18 mouse cellular contexts compared by ENCODE assay signal in genomic region chr12:111067816-111068215, GRCm38 (mm10). TPM values are rescaled to one million over a fixed set of nuclear protein-coding genes. Genes with fewer than 3 reads are reported as not detected.
DNase-seq lines count a peak whose midpoint lies in the region; ATAC-seq lines count a peak whose summit lies in the region.
"Had no signal": no experiment of that assay in that cellular context is flagged by ENCODE, and none has a peak within 500 bp of the region (broad histone marks: within the 10 kb centered on the region; RNA-seq: fewer than 3 reads in every experiment).

No protein-coding gene starts in this region.

- ATAC-seq in frontal cortex, adult (ENCODE audit: low TSS enrichment) = peak; percentile 31; the same call in 1 of the 2 replicates
- ATAC-seq: forebrain, embryonic 13.5 days; forebrain, embryonic 16.5 days; intestine, postnatal 0 days; Patski had no signal

- intact Hi-C loops in heart, postnatal 14 days (cut with DNase I) = no loop called here

- DNase-seq in adrenal gland, adult (ENCODE audit: inconsistent age in 2 of 2, low spot score in 1 of 2) = peak; percentile 85 to 90
- DNase-seq in adrenal gland, postnatal 4 days (ENCODE audit: low spot score in 2 of 2) = no peak
- no peak for DNase-seq in frontal cortex, adult 2 months (ENCODE audit: extremely low spot score in 1 of 2, low spot score in 1 of 2)
- DNase-seq in adrenal gland, postnatal 25 days = peak; percentile 37
- DNase-seq in embryo, embryonic 9.5 days (ENCODE audit: extremely low spot score) = no peak
- DNase-seq in heart, postnatal 14 days = no peak
- DNase-seq: B cell, adult 2 months; cerebellum, adult 18-20 months; cerebellum, adult 9-10 months; cerebellum, postnatal 14 days; gastrocnemius, postnatal 25 days; heart, adult 2 months; kidney, adult 8-10 months had no signal

RNA-seq across cellular contexts. Expression of gene Rcor1, which starts 28.7 kb away (rescaled TPM):
- 10 to 100 TPM; 47.5 to 49.4 TPM for total RNA-seq in adrenal gland, postnatal 4 days (2021)
- 13.4 and 14.4 TPM in 2 replicates for polyA plus RNA-seq in frontal cortex, adult 2 months (2012; rRNA removed)
- total RNA-seq in adrenal gland, postnatal 25 days (2021) = 45.6 and 54.7 TPM in 2 replicates
- 10 to 100 TPM; 22.0 to 22.3 TPM for total RNA-seq in heart, postnatal 14 days (2021)

Comparison
In these comparisons a context has a peak if more than half of its experiments do, and no peak if none do; other contexts are left out.
1. DNase-seq: peak in adrenal gland, adult (2 of 2) and adrenal gland, postnatal 25 days (single experiment); none in adrenal gland, postnatal 4 days (0 of 2), frontal cortex, adult 2 months (0 of 2), embryo, embryonic 9.5 days (single experiment) and heart, postnatal 14 days (0 of 2).